Mouse (Mus musculus) limb, embryonic 10.5 days (tissue): Measurements from ENCODE around the gene Il23a. TPM values are rescaled to one million over a fixed set of nuclear protein-coding genes. Genes with fewer than 3 reads are reported as not detected.
"Not testable (repeated sequence)": the region's sequence is repeated elsewhere in the genome, so short reads cannot be mapped to it uniquely, and the experiment has no call there.

Experiments used
- DNase-seq: peaks from one replicate; pipeline ENCODE4 v3.0.0-alpha.2; 2017; ENCODE audit warnings: low spot score
- H3K27ac ChIP-seq: fragments of 300-500 bp; sonication (generic); 2 replicates; pipeline ENCODE4 v1.5.1; 2016; ENCODE audit warnings: mild to moderate bottlenecking
- H3K27me3 ChIP-seq: fragments of 300-500 bp; sonication (generic); 2 replicates; pipeline ENCODE4 v1.6.1; 2016; ENCODE audit warnings: low read depth, mild to moderate bottlenecking; ENCODE audit not compliant: poor library complexity, severe bottlenecking
- H3K36me3 ChIP-seq: fragments of 300-500 bp; sonication (generic); 2 replicates; pipeline ENCODE4 v1.6.1; 2016; ENCODE audit warnings: mild to moderate bottlenecking, moderate library complexity
- H3K4me1 ChIP-seq: fragments of 300-500 bp; sonication (generic); 2 replicates; pipeline ENCODE4 v1.6.1; 2016
- H3K4me3 ChIP-seq: fragments of 300-500 bp; sonication (generic); 2 replicates; pipeline ENCODE4 v1.5.1; 2016; ENCODE audit warnings: mild to moderate bottlenecking, moderate library complexity
- H3K9me3 ChIP-seq: fragments of 300-500 bp; sonication (generic); replicated peaks from 2 replicates; pipeline ENCODE4 v1.6.1; 2016; ENCODE audit warnings: mild to moderate bottlenecking
- WGBS: fragments of 180-500 bp; shearing (Covaris S2); methylation state at CpG from one replicate; pipeline ENCODE4 v1.1.7; 2016; 5-methylcytosine and 5-hydroxymethylcytosine counted together
- polyA plus RNA-seq: library from polyadenylated mRNA; unstranded; fragments of >200 nt; fragmentation: Nextera tagmentation; extraction: Ambion mirVana; gene quantifications from 2 replicates; pipeline ENCODE4 v1.2.1, GENCODE M21; 2016

The Il23a gene
- polyA plus RNA-seq, 1 experiment from 2014 or later: not detected

DNA sequence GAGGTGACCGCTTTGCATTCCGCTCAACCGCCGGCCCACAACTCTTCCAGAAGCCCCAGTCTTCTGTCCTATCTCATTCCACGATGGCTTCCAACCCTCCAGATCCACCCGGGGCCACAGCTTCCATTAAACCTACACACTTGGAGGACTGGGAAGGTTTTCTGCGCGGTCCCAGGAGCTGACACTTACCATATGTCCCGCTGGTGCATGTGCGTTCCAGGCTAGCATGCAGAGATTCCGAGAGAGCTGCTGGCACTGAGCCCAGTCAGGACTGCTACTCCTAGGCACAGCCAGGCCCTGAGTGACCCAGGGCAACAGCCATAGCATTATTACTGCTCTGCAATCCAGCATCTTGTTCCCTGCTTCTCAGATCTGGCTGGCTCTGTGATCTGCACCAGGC lies 930 bp downstream of the Il23a start:
- Histone ChIP-seq H3K4me1 (peaks cover 6% of the 10 kb centered on the region), H3K27me3 (no peaks in the 10 kb centered on the region), H3K4me3 (no peak overlapping the region), H3K9me3 (no peaks in the 10 kb centered on the region), H3K36me3 (0 out of 2 replicates have a peak, but pooled peaks cover under 1% of the 10 kb centered on the region), H3K27ac (no peak overlapping the region)
- no peak for DNase-seq
- 85% methylated on average over 11 of the region's 11 CpGs for WGBS

DNA sequence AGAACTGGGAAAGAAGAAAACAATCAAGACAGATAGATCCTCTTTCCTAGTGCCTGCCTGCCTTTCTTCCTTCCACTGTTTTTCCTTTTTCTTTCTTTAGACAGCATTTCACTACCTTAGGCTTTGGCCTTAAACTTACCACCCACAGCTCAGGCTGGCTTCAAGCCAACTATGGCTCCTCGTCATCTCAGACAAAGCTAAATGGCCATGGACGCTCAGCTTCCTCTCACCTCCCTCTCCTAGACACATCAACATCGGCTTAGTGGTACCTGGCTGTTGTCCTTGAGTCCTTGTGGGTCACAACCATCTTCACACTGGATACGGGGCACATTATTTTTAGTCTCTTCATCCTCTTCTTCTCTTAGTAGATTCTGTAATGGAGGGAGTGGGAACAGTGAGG lies 1.3 kb downstream of the Il23a start:
- 87% methylated on average over 4 of the region's 4 CpGs for WGBS
- DNase-seq: no peak
- Histone ChIP-seq H3K36me3 (peaks cover 4% of the 10 kb centered on the region), H3K9me3 (no peaks in the 10 kb centered on the region), H3K27me3 (no peaks in the 10 kb centered on the region), H3K27ac (no peak overlapping the region), H3K4me3 (no peak overlapping the region), H3K4me1 (peaks cover 2% of the 10 kb centered on the region)

DNA sequence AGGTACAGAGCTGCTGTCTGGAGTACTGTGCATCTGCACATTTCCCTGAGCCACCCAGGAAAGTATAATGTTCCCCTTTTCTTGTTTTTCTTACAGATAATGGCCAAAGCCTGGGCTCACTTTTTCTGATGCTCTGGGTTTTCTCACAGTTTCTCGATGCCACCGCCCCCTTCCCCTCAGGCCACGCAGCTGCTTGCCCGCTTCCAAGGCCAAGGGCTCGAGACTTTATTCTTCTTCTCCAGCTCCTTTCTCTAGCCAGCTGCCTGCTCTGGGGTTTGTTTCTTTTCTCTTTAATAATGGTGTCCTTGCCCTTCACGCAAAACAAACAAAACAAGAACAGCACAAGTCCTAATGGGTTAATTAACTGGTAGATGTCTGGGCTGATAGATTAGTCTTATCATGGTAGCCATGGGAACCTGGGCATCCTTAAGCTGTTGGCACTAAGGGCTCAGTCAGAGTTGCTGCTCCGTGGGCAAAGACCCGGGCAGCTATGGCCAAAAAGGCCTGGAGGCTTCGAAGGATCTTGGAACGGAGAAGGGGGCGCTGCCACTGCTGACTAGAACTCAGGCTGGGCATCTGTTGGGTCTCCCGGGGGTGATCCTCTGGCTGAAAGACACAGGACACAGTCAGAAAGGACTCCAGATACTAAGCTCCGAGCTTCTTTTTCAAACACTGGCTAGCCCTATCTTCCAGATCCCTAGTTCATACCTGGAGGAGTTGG lies 2.0 kb downstream of the Il23a start:
- Histone ChIP-seq H3K36me3 (peaks cover 10% of the 10 kb centered on the region), H3K9me3 (no peaks in the 10 kb centered on the region), H3K4me1 (no peaks in the 10 kb centered on the region), H3K27me3 (no peaks in the 10 kb centered on the region), H3K4me3 (no peak overlapping the region), H3K27ac (no peak overlapping the region)
- DNase-seq: no peak
- 82% methylated on average over 13 of the region's 13 CpGs for WGBS

DNA sequence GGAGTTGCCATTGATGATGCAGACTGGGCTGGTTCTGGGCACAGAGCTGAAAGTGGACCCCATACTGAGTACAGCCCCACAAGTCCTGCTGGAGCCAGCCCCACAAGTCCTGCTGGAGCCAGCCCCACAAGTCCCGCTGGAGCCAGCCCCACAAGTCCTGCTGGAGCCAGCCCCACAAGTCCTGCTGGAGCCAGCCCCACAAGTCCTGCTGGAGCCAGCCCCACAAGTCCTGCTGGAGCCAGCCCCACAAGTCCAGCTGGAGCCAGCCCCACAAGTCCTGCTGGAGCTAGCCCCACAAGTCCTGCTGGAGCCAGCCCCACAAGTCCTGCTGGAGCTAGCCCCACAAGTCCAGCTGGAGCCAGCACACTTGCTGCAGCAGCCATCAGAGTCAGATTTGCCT lies 8.0 kb downstream of the Il23a start:
- 75% methylated on average over 1 of the region's 1 CpGs for WGBS
- H3K36me3 ChIP-seq: peaks cover 31% of the 10 kb centered on the region
- not testable (repeated sequence) for H3K4me1 ChIP-seq

DNA sequence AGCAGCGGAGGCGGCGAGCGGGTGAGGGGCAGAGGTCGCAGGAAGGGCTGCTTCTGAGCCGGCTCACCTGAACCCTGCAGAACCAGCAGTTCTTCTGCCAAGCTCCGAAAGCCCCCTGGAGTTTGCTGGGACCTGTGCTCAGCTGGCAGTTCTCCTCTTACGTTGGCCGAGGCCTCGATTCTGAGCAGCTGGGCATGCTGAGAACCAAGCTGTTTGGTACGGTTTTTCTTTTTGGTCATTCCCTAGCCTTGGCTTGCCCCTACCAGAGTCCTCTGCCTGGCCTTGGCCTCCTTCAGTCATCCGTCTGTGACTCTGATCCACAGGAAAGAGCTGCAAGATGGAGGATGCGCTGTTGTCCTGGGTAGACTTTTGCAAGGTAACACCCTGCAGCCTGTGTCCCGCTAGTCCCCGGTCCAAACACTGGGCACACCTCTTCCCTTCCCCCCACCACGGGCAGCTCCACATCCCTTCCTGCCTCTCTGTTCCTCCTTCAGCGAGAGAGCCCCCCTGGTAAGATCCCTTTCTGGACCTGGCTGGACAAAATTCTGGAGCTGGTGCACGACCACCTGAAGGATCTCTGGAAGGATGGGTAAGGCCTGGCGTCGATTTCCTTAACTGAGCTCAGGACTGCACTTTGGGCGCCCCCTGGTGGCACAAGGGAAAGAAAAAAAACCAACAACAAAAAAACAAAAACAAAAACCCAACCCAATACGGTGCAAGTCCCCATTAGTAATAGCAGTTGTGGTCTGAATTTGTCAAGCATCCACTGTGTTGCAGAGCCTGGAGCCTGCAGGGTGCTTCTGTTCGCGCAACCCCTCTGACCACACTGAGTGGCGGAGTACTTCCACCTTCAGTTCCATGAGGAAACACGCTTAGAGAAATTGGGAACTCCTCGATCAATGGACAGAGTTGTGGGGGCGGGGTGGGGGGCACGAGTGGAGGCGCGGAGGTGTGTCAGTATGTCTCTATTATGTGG lies 14.7 kb downstream of the Il23a start:
- Histone ChIP-seq H3K4me3 (no peak overlapping the region), H3K36me3 (peaks cover 58% of the 10 kb centered on the region), H3K27me3 (no peaks in the 10 kb centered on the region), H3K4me1 (0 out of 2 replicates have a peak, but pooled peaks cover 10% of the 10 kb centered on the region), H3K27ac (no peak overlapping the region), H3K9me3 (no peaks in the 10 kb centered on the region)
- 65% methylated on average over 31 of the region's 31 CpGs for WGBS
- peak; percentile 85 for DNase-seq

More for the DNA sequence above, 8.0 kb downstream of the Il23a start:
- not testable (repeated sequence) for H3K27me3 ChIP-seq, H3K4me3 ChIP-seq, DNase-seq, H3K27ac ChIP-seq, H3K9me3 ChIP-seq

DNA sequence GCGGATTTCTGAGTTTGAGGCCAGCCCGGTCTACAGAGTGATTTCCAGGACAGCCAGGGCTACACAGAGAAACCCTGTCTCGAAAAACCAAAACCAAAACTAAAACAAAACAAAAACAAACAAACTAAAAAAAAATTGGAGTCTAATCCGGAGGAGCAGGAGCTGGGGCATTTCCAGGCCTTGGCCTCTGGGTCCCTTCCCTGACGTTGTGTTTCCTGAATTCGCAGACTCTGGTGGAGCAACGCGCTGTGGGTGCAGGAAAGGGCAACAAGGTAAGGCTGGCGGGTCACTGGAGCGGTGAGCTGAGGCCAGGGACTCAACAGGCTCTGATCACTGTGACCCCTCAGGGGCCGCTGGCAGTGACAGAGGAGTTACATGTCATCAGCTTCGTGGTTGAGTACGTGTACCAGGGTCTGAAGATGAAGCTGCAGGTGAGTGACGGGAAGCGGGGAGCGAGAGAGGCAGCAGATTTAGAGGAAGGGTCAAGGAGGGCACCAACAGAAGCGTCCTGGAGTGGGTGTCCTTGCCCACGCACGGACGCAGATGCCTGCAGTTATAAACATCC lies 15.6 kb downstream of the Il23a start:
- Histone ChIP-seq H3K4me3 (no peak overlapping the region), H3K36me3 (peaks cover 61% of the 10 kb centered on the region), H3K4me1 (peaks cover 14% of the 10 kb centered on the region; the same call in 1 of the 2 replicates), H3K27ac (peak overlapping the region; percentile 44; the same call in 1 of the 2 replicates), H3K9me3 (no peaks in the 10 kb centered on the region), H3K27me3 (no peaks in the 10 kb centered on the region)
- DNase-seq: no peak
- WGBS: 91% methylated on average over 20 of the region's 20 CpGs

DNA sequence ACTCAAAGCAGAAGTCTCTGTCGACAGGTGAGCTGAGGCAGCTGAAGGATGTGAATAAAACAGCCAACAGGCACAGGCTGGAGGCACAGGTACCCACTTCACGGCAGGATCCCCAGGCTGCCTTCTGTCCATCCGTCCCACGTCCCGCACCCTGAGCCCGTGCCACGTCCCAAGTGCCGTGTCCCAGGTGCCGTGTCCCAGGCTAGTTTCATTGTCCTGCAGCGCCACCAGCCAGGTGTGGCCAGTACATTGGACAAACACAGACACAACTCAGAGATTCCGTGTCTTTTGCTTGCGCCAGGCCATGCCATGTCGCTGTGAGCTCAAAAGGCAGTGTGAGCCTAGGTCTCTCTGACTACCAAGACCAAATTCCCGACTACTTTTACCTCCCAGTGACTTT lies 16.9 kb downstream of the Il23a start:
- H3K27ac ChIP-seq: no peak overlapping the region
- no peak for DNase-seq
- peaks cover 14% of the 10 kb centered on the region; the same call in 1 of the 2 replicates for H3K4me1 ChIP-seq
- no peaks in the 10 kb centered on the region for H3K9me3 ChIP-seq
- H3K4me3 ChIP-seq: no peak overlapping the region
- peaks cover 70% of the 10 kb centered on the region for H3K36me3 ChIP-seq
- no peaks in the 10 kb centered on the region for H3K27me3 ChIP-seq
- WGBS: 91% methylated on average over 14 of the region's 14 CpGs

DNA sequence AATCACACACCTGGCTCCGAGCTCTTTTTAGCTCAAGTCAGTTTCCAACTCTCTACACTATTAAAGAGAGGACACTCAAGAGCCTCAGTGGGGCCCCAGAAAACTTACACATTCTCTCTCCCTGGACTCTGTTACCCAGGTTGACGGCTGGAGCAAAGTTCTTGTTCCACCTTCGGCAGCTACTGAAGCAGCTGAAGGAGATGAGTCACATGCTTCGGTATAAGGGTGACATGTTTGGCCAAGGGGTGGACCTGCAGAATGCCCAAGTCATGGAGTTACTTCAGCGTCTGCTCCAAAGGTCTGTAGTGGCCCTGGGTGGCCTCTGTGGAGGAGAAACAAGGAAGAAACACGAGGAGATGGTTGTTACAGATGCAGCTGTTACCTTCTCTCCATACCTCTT lies 17.6 kb downstream of the Il23a start:
- 86% methylated on average over 6 of the region's 6 CpGs for WGBS
- Histone ChIP-seq H3K36me3 (peaks cover 73% of the 10 kb centered on the region), H3K4me1 (peaks cover 14% of the 10 kb centered on the region; the same call in 1 of the 2 replicates), H3K27ac (no peak overlapping the region), H3K4me3 (no peak overlapping the region), H3K9me3 (no peaks in the 10 kb centered on the region), H3K27me3 (no peaks in the 10 kb centered on the region)
- DNase-seq: no peak

DNA sequence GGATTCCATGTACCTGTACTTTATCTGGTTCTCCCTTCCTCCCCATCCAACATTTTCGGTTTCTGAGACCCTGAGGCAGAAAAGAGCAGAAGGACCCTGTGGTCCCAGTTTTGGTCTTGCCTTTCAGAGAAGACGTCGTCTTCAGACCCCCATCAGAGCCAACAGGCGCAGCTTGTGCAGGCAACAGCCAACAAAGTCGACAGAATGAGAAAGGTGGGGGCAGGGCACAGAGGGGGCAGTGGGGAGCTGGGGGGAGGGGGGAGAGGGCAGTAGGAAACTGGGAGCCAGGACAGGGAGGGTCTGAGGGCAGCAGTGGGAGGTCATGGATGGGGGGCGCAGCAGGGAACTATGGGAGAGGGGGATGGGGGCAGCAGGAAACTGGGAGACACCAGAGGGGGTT lies 20.4 kb downstream of the Il23a start:
- Histone ChIP-seq H3K27ac (no peak overlapping the region), H3K4me3 (no peak overlapping the region), H3K27me3 (no peaks in the 10 kb centered on the region), H3K9me3 (no peaks in the 10 kb centered on the region), H3K4me1 (peaks cover 9% of the 10 kb centered on the region; the same call in 1 of the 2 replicates), H3K36me3 (peaks cover 55% of the 10 kb centered on the region)
- DNase-seq: no peak
- 63% methylated on average over 6 of the region's 6 CpGs for WGBS

DNA sequence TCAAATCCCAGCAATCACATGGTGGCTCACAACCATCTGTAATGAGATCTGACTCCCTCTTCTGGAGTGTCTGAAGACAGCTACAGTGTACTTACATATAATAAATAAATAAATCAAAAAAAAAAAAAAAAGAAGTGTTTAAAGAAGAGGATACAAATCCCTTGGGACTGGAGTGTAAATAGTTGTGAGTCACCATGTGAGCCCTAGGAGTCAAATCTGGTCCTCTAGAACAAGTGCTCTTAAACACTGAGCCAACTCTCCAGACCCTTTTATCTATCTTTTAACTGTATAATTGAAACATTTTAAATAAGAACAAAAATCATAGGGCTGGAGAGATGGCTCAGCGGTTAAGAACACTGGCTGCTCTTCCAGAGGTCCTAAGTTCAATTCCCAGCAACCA lies 23.2 kb downstream of the Il23a start:
- 95% methylated on average over 1 of the region's 1 CpGs for WGBS
- not testable (repeated sequence) for DNase-seq, H3K27ac ChIP-seq, H3K27me3 ChIP-seq, H3K4me3 ChIP-seq, H3K4me1 ChIP-seq, H3K9me3 ChIP-seq
- peaks cover 32% of the 10 kb centered on the region for H3K36me3 ChIP-seq

DNA sequence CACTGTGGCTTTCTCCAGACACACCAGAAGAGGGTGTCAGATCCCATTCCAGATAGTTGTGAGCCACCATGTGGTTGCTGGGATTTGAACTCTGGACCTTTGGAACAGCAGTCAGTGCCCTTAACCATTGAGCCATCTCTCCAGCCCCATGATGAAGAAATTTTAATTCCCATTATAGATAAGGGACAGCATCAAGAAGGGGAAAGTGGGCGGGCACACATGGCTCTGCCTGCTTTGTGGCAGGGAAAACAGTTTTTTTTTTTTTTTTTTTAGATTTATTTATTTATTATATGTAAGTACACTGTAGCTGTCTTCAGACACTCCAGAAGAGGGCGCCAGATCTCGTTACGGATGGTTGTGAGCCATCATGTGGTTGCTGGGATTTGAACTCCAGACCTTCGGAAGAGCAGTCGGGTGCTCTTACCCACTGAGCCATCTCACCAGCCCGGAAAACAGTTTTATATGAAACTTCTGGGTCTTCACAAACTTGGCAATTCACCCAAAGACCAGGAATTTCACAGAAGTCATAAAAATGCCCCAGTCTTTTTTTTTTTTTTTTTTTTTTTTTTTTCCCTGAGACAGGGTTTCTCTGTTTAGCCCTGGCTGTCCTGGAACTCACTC lies 25.6 kb downstream of the Il23a start:
- H3K4me1 ChIP-seq, H3K4me3 ChIP-seq, H3K27ac ChIP-seq, H3K9me3 ChIP-seq, DNase-seq, H3K27me3 ChIP-seq: not testable (repeated sequence)
- H3K36me3 ChIP-seq: peaks cover 12% of the 10 kb centered on the region; the same call in 1 of the 2 replicates
- 77% methylated on average over 7 of the region's 7 CpGs for WGBS

DNA sequence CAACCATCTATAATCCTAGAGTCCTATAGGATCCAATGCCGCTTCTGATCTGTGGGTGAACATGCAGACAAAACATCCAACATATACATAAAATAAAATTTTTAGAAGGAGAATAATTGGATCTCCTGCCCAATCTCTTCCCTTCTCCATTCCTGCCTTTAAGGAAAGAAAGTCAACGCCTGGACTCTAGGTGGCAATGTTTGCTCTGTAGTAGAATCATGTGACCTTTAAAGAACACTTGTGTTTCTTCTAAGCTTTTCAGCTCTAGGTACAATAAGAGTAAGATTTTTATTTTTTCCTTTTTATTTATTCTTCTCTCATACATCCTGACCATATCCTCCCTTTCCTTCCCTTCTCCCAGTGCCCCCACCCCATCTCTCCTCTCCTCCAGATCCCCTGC lies 26.7 kb downstream of the Il23a start:
- H3K27me3 ChIP-seq: no peaks in the 10 kb centered on the region
- no peak overlapping the region for H3K27ac ChIP-seq
- 0 out of 2 replicates have a peak, but pooled peaks cover 5% of the 10 kb centered on the region for H3K4me1 ChIP-seq
- no peaks in the 10 kb centered on the region for H3K9me3 ChIP-seq
- no peak for DNase-seq
- H3K4me3 ChIP-seq: no peak overlapping the region
- WGBS: 69% methylated on average over 2 of the region's 2 CpGs
- peaks cover 6% of the 10 kb centered on the region; the same call in 1 of the 2 replicates for H3K36me3 ChIP-seq
